Mouse (Mus musculus): ENCODE data around the gene Gm8265. TPM values are rescaled to one million over a fixed set of nuclear protein-coding genes. Genes with fewer than 3 reads are reported as not detected.
"Not testable (repeated sequence)": the region's sequence is repeated elsewhere in the genome, so short reads cannot be mapped to it uniquely, and the experiment has no call there.

The Gm8265 gene
- polyA plus RNA-seq (2012; rRNA removed), result not detected in 2 replicates

DNA sequence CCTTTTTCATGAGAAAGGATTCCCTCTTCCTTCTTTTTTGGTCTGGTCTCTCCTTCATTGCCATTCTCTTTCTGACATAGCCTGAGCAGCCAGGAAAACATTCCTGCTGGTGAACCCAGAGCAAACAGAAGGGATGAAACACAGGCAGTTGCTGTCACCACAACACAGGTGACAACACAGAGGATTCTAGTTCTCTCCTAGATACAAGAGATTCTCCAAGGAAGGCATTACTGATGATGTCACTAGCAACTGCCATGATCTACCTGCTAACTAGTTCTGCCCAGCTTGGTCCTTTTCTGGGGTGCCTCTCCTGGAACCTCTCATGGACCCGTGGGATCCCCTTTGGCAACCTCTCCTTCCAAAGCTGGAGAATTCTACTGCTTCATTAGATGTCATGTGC lies at the start of gene Gm8265:
TSS of gene Gm8265 (minus strand) at position 101 of the 400 bp plus-strand sequence.
- not testable (repeated sequence) for DNase-seq (ENCODE audit: low read depth in 1 of 2, low spot score in 2 of 2); H3K4me3 ChIP-seq (ENCODE audit: extremely low read depth, insufficient read depth, insufficient read length); H3K27me3 ChIP-seq (ENCODE audit: control insufficient read depth, insufficient read depth, low read length); H3K4me1 ChIP-seq (ENCODE audit: control insufficient read depth, insufficient read depth, insufficient read length); H3K27ac ChIP-seq (ENCODE audit: insufficient read depth, low read length); H3K36me3 ChIP-seq (ENCODE audit: control insufficient read depth, insufficient read depth, low read length)
- no CpG with 5 or more reads among the region's 1 CpGs for WGBS

Other genes starting within 250 kb of the Gm8265 start
- gene Gm3500, start 244.0 kb downstream of the Gm8265 start, polyA plus RNA-seq (2012; rRNA removed), result not detected in 2 replicates
- 0.09 TPM in 2 replicates for gene Gm3194, start 177.6 kb downstream of the Gm8265 start, polyA plus RNA-seq (2012; rRNA removed)
- gene Gm8246, start 155.2 kb downstream of the Gm8265 start, polyA plus RNA-seq (2012; rRNA removed), result not detected in 2 replicates
- not detected in 2 replicates for gene Gm3187, start 148.8 kb downstream of the Gm8265 start, polyA plus RNA-seq (2012; rRNA removed)
- not detected in 2 replicates for gene Gm3488, start 131.4 kb downstream of the Gm8265 start, polyA plus RNA-seq (2012; rRNA removed)
- not detected in 2 replicates for gene Gm3532, start 94.5 kb downstream of the Gm8265 start, polyA plus RNA-seq (2012; rRNA removed)
- gene Gm9603, start 54.4 kb upstream of the Gm8265 start, polyA plus RNA-seq (2012; rRNA removed), result not detected in 2 replicates
- 0.19 and 0.32 TPM in 2 replicates for gene Gm3373, start 108.5 kb upstream of the Gm8265 start, polyA plus RNA-seq (2012; rRNA removed)
- gene Gm3383, start 175.0 kb upstream of the Gm8265 start, polyA plus RNA-seq (2012; rRNA removed), result 0.09 TPM in 2 replicates
- gene Gm3424, start 197.3 kb upstream of the Gm8265 start, polyA plus RNA-seq (2012; rRNA removed), result not detected in 2 replicates
- 0.06 TPM in 1 of 2 replicates, not detected in the other for gene Gm8237, start 247.4 kb upstream of the Gm8265 start, polyA plus RNA-seq (2012; rRNA removed)